Mouse (Mus musculus) liver, embryonic 15.5 days (tissue): ENCODE results near the gene Adamts4. TPM values are rescaled to one million over a fixed set of nuclear protein-coding genes. Genes with fewer than 3 reads are reported as not detected.
A peak's percentile ranks its signal among the peaks of the same experiment; 100 is the strongest.

Experiments used
- ATAC-seq: fragments of 200-750 bp; cut with Nextera tagmentation; 2 replicates; pipeline ENCODE4 v1.8.0; 2017; ENCODE audit warnings: moderate number of reproducible peaks, mild to moderate bottlenecking, moderate library complexity; ENCODE audit not compliant: insufficient read depth
- H3K27ac ChIP-seq: fragments of 300-500 bp; sonication (generic); replicated peaks from 2 replicates; pipeline ENCODE4 v1.5.1; 2015; ENCODE audit warnings: mild to moderate bottlenecking, inconsistent platforms
- H3K27me3 ChIP-seq: fragments of 300-500 bp; sonication (generic); 2 replicates; pipeline ENCODE4 v1.6.1; 2015; ENCODE audit warnings: mild to moderate bottlenecking, inconsistent platforms
- H3K36me3 ChIP-seq: fragments of 300-500 bp; sonication (generic); replicated peaks from 2 replicates; pipeline ENCODE4 v1.6.1; 2015; ENCODE audit warnings: moderate library complexity, mild to moderate bottlenecking, inconsistent platforms
- H3K4me1 ChIP-seq: fragments of 300-500 bp; sonication (generic); replicated peaks from 2 replicates; pipeline ENCODE4 v1.6.1; 2015; ENCODE audit warnings: inconsistent platforms
- H3K4me2 ChIP-seq: fragments of 300-500 bp; sonication (generic); 2 replicates; pipeline ENCODE4 v1.6.1; 2015; ENCODE audit warnings: moderate library complexity, mild to moderate bottlenecking, inconsistent platforms
- H3K4me3 ChIP-seq: fragments of 300-500 bp; sonication (generic); replicated peaks from 2 replicates; pipeline ENCODE4 v1.5.1; 2015; ENCODE audit warnings: mild to moderate bottlenecking, inconsistent platforms
- H3K9ac ChIP-seq: fragments of 300-500 bp; sonication (generic); 2 replicates; pipeline ENCODE4 v1.6.1; 2015; ENCODE audit warnings: moderate library complexity, mild to moderate bottlenecking, inconsistent platforms
- H3K9me3 ChIP-seq: fragments of 300-500 bp; sonication (generic); replicated peaks from 2 replicates; pipeline ENCODE4 v1.6.1; 2016; ENCODE audit warnings: inconsistent platforms
- WGBS: fragments of 180-500 bp; shearing (Covaris S2); methylation state at CpG from one replicate; pipeline ENCODE4 v1.1.7; 2015; ENCODE audit warnings: mixed read lengths; ENCODE audit not compliant: insufficient replicate concordance; 5-methylcytosine and 5-hydroxymethylcytosine counted together
- polyA plus RNA-seq: library from polyadenylated mRNA; unstranded; fragments of >200 nt; fragmentation: Nextera tagmentation; extraction: Ambion mirVana; gene quantifications from 2 replicates; pipeline ENCODE4 v1.2.1, GENCODE M21; 2015

Gene Adamts4
- polyA plus RNA-seq, 1 experiment from 2014 or later = 0.58 TPM

DNA sequence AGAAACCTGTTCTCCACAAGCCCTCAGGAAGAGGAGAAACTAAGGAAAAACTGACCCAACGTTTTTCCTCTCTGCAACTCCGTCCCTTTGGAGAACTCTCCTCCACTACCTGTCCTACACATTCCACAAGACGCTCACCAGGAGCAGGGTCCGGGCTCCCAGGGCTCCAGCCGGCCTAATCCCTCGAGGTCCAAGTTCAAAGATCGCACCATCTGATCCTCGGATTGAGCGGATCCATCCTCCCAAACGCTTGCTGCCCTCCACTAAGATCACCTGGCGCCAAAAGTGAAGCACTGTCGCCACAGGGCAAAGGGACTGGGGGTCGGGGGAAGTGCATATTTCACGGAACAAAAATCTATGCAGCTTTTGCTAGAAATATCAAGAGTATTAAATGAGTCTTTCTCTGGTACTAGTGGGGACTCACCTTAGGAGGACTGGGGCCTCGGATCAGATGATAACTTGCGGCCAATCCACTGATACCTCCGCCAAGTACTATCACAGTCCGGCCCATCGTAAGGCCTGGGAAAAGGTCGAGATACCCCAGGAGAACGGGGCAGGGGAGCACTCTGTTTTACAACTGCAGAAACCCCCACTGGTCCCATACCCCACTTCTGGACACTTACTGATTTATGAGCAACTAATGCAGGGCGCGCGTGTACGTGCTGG is 30.2 kb downstream of the Adamts4 start:
- Histone ChIP-seq H3K9me3 (no peaks in the 10 kb centered on the region), H3K4me3 (peak overlapping the region; percentile 73), H3K9ac (peak overlapping the region; percentile 90), H3K4me1 (peaks cover 77% of the 10 kb centered on the region), H3K4me2 (peak overlapping the region; percentile 81), H3K36me3 (peaks cover 81% of the 10 kb centered on the region), H3K27ac (peak overlapping the region; percentile 98), H3K27me3 (no peaks in the 10 kb centered on the region)
- WGBS = 2% methylated on average over 25 of the region's 25 CpGs
- ATAC-seq = peak; percentile 50

GRCm38 (mm10) chr1:171280916-171281527 is 30.8 kb downstream of the Adamts4 start, which contains the start of gene Ppox:
Gene Ppox, minus strand, starts transcription at chr1:171281186.
- no peaks in the 10 kb centered on the region for H3K27me3 ChIP-seq
- peak within 1 kb of the TSS; percentile 73 for H3K4me3 ChIP-seq
- peak within 1 kb of the TSS; percentile 90 for H3K9ac ChIP-seq
- WGBS = under 1% methylated on average over 26 of the region's 26 CpGs
- ATAC-seq = peak; percentile 93
- peak within 1 kb of the TSS; percentile 98 for H3K27ac ChIP-seq
- H3K9me3 ChIP-seq = no peaks in the 10 kb centered on the region
- H3K36me3 ChIP-seq = peaks cover 79% of the 10 kb centered on the region
- peaks cover 79% of the 10 kb centered on the region for H3K4me1 ChIP-seq
- H3K4me2 ChIP-seq = peak within 1 kb of the TSS; percentile 81

GRCm38 (mm10) chr1:171281528-171281923 is 31.3 kb downstream of the Adamts4 start:
- Histone ChIP-seq H3K9me3 (no peaks in the 10 kb centered on the region), H3K4me2 (peak overlapping the region; percentile 81), H3K27ac (peak overlapping the region; percentile 98), H3K4me3 (peak overlapping the region; percentile 73), H3K27me3 (no peaks in the 10 kb centered on the region), H3K9ac (peak overlapping the region; percentile 90), H3K4me1 (peaks cover 79% of the 10 kb centered on the region), H3K36me3 (peaks cover 79% of the 10 kb centered on the region)
- ATAC-seq = peak; percentile 43
- under 1% methylated on average over 10 of the region's 10 CpGs for WGBS

DNA sequence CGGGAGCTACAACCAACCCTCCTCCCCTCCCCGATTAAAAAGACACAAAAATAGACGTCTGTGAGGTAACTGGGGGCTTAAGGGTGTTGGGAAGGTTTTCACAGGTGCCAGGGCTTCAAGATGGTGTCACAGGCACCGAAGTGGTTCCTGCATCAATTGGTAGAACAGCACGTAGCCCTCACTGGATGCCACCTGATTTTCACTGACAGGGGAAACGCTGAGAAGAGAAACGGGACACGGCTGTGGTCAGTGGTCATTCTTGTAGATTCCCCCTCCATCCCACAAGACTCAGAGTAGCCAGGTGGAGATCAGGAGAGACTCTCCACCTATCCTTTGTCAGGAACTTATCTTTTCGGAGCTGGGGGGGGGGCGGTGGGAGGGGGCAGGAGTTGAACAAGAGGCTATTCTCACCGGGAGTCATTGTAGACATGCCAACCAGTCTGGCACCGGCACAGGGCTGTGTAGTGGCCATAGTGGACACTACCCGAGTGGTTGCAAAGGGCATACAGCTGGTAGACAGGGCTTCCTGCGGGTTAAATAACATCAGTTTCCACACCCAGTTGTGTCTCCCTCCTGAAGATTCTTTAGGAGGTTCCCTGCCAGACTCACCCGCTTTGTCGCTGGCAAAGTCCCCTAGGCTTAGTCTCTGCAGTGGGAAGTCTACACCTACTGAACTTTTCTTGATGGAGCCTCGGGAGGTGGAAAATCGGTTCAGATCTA is 32.0 kb downstream of the Adamts4 start:
- Histone ChIP-seq H3K9me3 (no peaks in the 10 kb centered on the region), H3K4me1 (peaks cover 80% of the 10 kb centered on the region), H3K4me3 (peak overlapping the region; percentile 73), H3K27ac (peak overlapping the region; percentile 98), H3K4me2 (peak overlapping the region; percentile 81), H3K9ac (peak overlapping the region; percentile 90), H3K27me3 (no peaks in the 10 kb centered on the region), H3K36me3 (peaks cover 74% of the 10 kb centered on the region)
- ATAC-seq = no peak
- 65% methylated on average over 18 of the region's 18 CpGs for WGBS

GRCm38 (mm10) chr1:171283188-171284160 is 33.3 kb downstream of the Adamts4 start:
- 80% methylated on average over 18 of the region's 18 CpGs for WGBS
- peaks cover 62% of the 10 kb centered on the region for H3K36me3 ChIP-seq
- H3K4me3 ChIP-seq = peak overlapping the region; percentile 73
- peak overlapping the region; percentile 98; the same call in 1 of the 2 replicates for H3K27ac ChIP-seq
- H3K9ac ChIP-seq = no peak overlapping the region
- no peaks in the 10 kb centered on the region for H3K9me3 ChIP-seq
- no peak for ATAC-seq
- peak overlapping the region; percentile 81 for H3K4me2 ChIP-seq
- H3K27me3 ChIP-seq = no peaks in the 10 kb centered on the region
- peaks cover 76% of the 10 kb centered on the region for H3K4me1 ChIP-seq

DNA sequence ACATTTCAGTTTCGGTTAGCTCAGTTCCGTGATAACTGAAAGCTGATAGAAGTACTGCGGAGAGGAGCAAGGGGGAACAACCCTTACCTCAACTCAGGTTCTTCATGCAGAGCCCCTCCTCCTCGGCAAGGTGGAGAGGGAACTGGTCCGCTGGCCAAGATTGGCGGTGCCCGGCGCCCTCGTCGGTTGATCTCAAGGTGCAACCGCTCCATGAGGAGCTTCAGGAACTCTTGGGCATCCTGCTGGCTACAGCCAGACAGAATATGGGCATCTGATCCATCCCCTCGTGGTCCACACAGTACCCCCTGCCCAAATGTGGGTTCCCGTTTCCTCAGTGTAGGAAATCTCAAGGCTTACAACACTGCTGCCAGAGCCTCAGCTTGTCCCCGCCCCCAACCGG is 34.3 kb downstream of the Adamts4 start:
- Histone ChIP-seq H3K9me3 (no peaks in the 10 kb centered on the region), H3K27ac (no peak overlapping the region), H3K4me1 (peaks cover 72% of the 10 kb centered on the region), H3K4me3 (no peak overlapping the region), H3K4me2 (no peak overlapping the region), H3K27me3 (no peaks in the 10 kb centered on the region), H3K36me3 (peaks cover 62% of the 10 kb centered on the region), H3K9ac (no peak overlapping the region)
- ATAC-seq = no peak
- WGBS = 87% methylated on average over 15 of the region's 15 CpGs

GRCm38 (mm10) chr1:171285096-171285892 is 35.1 kb downstream of the Adamts4 start:
- Histone ChIP-seq H3K9me3 (no peaks in the 10 kb centered on the region), H3K4me2 (no peak overlapping the region), H3K4me1 (peaks cover 65% of the 10 kb centered on the region), H3K9ac (no peak overlapping the region), H3K36me3 (peaks cover 63% of the 10 kb centered on the region), H3K27ac (peak overlapping the region; percentile 29; the same call in 1 of the 2 replicates), H3K4me3 (no peak overlapping the region; the same call in 1 of the 2 replicates), H3K27me3 (no peaks in the 10 kb centered on the region)
- 83% methylated on average over 20 of the region's 20 CpGs for WGBS
- no peak for ATAC-seq

GRCm38 (mm10) chr1:171286517-171286916 is 36.3 kb downstream of the Adamts4 start:
- no peaks in the 10 kb centered on the region for H3K9me3 ChIP-seq
- H3K9ac ChIP-seq = no peak overlapping the region
- peak overlapping the region; percentile 83; the same call in 1 of the 2 replicates for H3K4me3 ChIP-seq
- H3K4me2 ChIP-seq = peak overlapping the region; percentile 77
- H3K27ac ChIP-seq = peak overlapping the region; percentile 25; the same call in 1 of the 2 replicates
- peaks cover 68% of the 10 kb centered on the region for H3K4me1 ChIP-seq
- no peaks in the 10 kb centered on the region for H3K27me3 ChIP-seq
- H3K36me3 ChIP-seq = peaks cover 63% of the 10 kb centered on the region
- 86% methylated on average over 19 of the region's 19 CpGs for WGBS
- no peak for ATAC-seq

- peak within 1 kb of the TSS; percentile 77 for H3K4me2 ChIP-seq
- H3K9ac ChIP-seq = peak within 1 kb of the TSS; percentile 88
- no peaks in the 10 kb centered on the region for H3K27me3 ChIP-seq
- H3K36me3 ChIP-seq = peaks cover 58% of the 10 kb centered on the region
- 2% methylated on average over 49 of the region's 49 CpGs for WGBS
- peak within 1 kb of the TSS; percentile 83 for H3K4me3 ChIP-seq
- peak; percentile 92 for ATAC-seq
- H3K9me3 ChIP-seq = no peaks in the 10 kb centered on the region
- H3K4me1 ChIP-seq = peaks cover 71% of the 10 kb centered on the region
- peak within 1 kb of the TSS; percentile 86 for H3K27ac ChIP-seq
Measured at GRCm38 (mm10) chr1:171287136-171288081, 37.2 kb downstream of the Adamts4 start, which contains the start of gene Usp21. Gene Usp21, minus strand, starts transcription at chr1:171287991.
